Mouse (Mus musculus) hindbrain, embryonic 13.5 days (tissue): ENCODE results near the gene Fam163a. TPM values are rescaled to one million over a fixed set of nuclear protein-coding genes. Genes with fewer than 3 reads are reported as not detected.
"Not testable (repeated sequence)": the region's sequence is repeated elsewhere in the genome, so short reads cannot be mapped to it uniquely, and the experiment has no call there.

Experiments
- ATAC-seq: fragments of 200-750 bp; cut with Nextera tagmentation; 2 replicates; pipeline ENCODE4 v1.8.0; 2017; ENCODE audit warnings: moderate TSS enrichment; ENCODE audit not compliant: low FRiP score
- H3K27ac ChIP-seq: fragments of 300-500 bp; sonication (generic); 2 replicates; pipeline ENCODE4 v1.5.1; 2015; ENCODE audit warnings: inconsistent platforms, mild to moderate bottlenecking, moderate library complexity
- H3K27me3 ChIP-seq: fragments of 300-500 bp; sonication (generic); 2 replicates; pipeline ENCODE4 v1.6.1; 2015; ENCODE audit warnings: mild to moderate bottlenecking, inconsistent platforms
- H3K36me3 ChIP-seq: fragments of 300-500 bp; sonication (generic); 2 replicates; pipeline ENCODE4 v1.6.1; 2015; ENCODE audit warnings: mild to moderate bottlenecking, inconsistent platforms
- H3K4me1 ChIP-seq: fragments of 300-500 bp; sonication (generic); replicated peaks from 2 replicates; pipeline ENCODE4 v1.6.1; 2015; ENCODE audit warnings: inconsistent platforms
- H3K4me2 ChIP-seq: fragments of 300-500 bp; sonication (generic); 2 replicates; pipeline ENCODE4 v1.6.1; 2015; ENCODE audit warnings: inconsistent platforms, mild to moderate bottlenecking, moderate library complexity
- H3K4me3 ChIP-seq: fragments of 300-500 bp; sonication (generic); 2 replicates; pipeline ENCODE4 v1.5.1; 2015; ENCODE audit warnings: mild to moderate bottlenecking, inconsistent platforms
- H3K9ac ChIP-seq: fragments of 300-500 bp; sonication (generic); 2 replicates; pipeline ENCODE4 v1.6.1; 2015; ENCODE audit warnings: mild to moderate bottlenecking, inconsistent platforms
- H3K9me3 ChIP-seq: fragments of 300-500 bp; sonication (generic); 2 replicates; pipeline ENCODE4 v1.6.1; 2016; ENCODE audit warnings: inconsistent platforms
- WGBS: fragments of 180-500 bp; shearing (Covaris S2); methylation state at CpG from one replicate; pipeline ENCODE4 v1.1.7; 2015; 5-methylcytosine and 5-hydroxymethylcytosine counted together
- polyA plus RNA-seq: library from polyadenylated mRNA; unstranded; fragments of >200 nt; fragmentation: Nextera tagmentation; extraction: Ambion mirVana; gene quantifications from 2 replicates; pipeline ENCODE4 v1.2.1, GENCODE M21; 2015

Gene Fam163a
- 4.3 and 6.4 TPM in 2 replicates for polyA plus RNA-seq

DNA sequence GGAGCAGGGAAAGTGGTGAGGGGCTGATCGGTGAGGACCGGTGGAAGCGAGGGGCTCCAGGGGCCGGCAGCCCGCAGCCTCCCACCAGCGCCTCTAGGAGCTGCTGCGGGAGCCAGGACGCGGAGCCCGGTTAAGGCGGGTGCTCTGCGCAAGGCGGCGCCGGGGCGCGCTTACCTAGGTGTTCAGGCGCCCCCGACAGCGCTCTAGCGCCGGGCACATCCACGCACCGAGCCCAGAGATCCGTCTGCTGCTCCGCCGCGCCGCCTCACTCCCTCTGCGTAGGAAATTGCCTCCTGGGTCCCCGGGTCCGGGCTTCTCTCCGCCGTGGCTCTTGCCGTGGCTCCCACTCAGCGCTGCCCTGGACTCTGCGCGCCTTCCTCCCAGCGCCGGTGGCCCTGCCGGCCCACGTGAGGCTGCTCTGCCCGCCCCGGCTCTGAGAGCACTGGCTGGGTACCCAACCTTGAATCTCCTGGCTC is at the start of gene Fam163a:
Gene Fam163a, minus strand, starts transcription at position 371 of the 476 bp plus-strand sequence.
- ATAC-seq: peak; percentile 87
- H3K27ac ChIP-seq: peak within 1 kb of the TSS; percentile 40
- peak within 1 kb of the TSS; percentile 84 for H3K4me2 ChIP-seq
- peak within 1 kb of the TSS; percentile 80 for H3K9ac ChIP-seq
- H3K9me3 ChIP-seq: no peaks in the 10 kb centered on the region
- under 1% methylated on average over 42 of the region's 44 CpGs for WGBS
- H3K27me3 ChIP-seq: peaks cover 59% of the 10 kb centered on the region
- H3K4me1 ChIP-seq: peaks cover 26% of the 10 kb centered on the region
- H3K36me3 ChIP-seq: no peaks in the 10 kb centered on the region
- peak within 1 kb of the TSS; percentile 50 for H3K4me3 ChIP-seq

DNA sequence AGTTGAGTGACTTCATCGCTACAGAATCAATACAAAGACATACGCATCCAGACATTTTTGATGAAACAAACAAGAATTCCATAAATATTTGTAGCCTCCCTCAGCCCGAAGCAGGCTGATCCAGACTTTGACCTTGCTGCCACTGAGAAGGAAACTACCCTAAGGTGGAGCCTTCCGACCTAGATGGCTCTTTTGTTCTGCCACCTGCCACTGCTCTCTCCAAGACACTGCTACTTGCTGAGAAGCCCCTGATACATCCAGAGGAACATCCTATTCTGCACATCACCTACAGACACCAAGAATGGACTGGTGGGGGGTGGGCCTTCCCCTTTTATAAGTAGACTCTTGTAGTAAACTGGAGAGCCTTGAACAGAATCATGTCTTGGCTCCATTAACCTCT is 46.3 kb upstream of the Fam163a start:
- not testable (repeated sequence) for H3K36me3 ChIP-seq, H3K4me3 ChIP-seq, H3K4me2 ChIP-seq, ATAC-seq, H3K9me3 ChIP-seq, H3K4me1 ChIP-seq, H3K27ac ChIP-seq, H3K9ac ChIP-seq, H3K27me3 ChIP-seq
- WGBS: 85% methylated on average over 4 of the region's 4 CpGs

DNA sequence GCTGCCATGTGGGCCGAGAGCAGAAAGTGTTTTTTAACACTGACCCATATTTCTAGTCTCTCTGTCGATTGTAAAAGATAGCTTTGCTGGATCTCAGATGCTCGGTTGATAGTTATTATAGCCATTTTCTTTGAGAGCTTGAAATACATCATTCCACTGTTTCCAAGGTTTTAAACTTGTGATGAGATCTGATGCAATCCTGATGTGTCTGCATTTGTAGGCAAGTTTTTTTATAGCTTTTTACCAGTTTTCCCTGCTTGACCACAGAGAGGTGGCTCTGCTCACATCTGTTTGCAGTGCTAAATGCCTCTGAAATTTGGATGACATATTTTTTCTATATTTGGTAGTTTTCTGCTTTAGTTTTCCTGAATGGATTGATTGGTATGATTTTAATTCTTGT is 43.1 kb upstream of the Fam163a start:
- Histone ChIP-seq H3K27ac (no peak overlapping the region), H3K9me3 (no peaks in the 10 kb centered on the region), H3K36me3 (no peaks in the 10 kb centered on the region), H3K27me3 (0 out of 2 replicates have a peak, but pooled peaks cover under 1% of the 10 kb centered on the region), H3K9ac (no peak overlapping the region), H3K4me3 (no peak overlapping the region), H3K4me2 (no peak overlapping the region), H3K4me1 (no peaks in the 10 kb centered on the region)
- 80% methylated on average over 3 of the region's 3 CpGs for WGBS
- no peak for ATAC-seq

GRCm38 (mm10) chr1:156241713-156242348 is 37.0 kb upstream of the Fam163a start:
- no peak; the same call in 1 of the 2 replicates for ATAC-seq
- WGBS: 8% methylated on average over 14 of the region's 14 CpGs

GRCm38 (mm10) chr1:156241035-156241434 is 36.2 kb upstream of the Fam163a start:
- 0 out of 2 replicates have a peak, but pooled peaks cover 7% of the 10 kb centered on the region for H3K27me3 ChIP-seq
- ATAC-seq: peak; percentile 3; the same call in 1 of the 2 replicates
- WGBS: 37% methylated on average over 2 of the region's 2 CpGs
- no peak overlapping the region for H3K9ac ChIP-seq
- H3K4me1 ChIP-seq: peaks cover 5% of the 10 kb centered on the region; the same call in 1 of the 2 replicates
- H3K4me2 ChIP-seq: no peak overlapping the region
- H3K9me3 ChIP-seq: no peaks in the 10 kb centered on the region
- H3K4me3 ChIP-seq: no peak overlapping the region
- H3K36me3 ChIP-seq: no peaks in the 10 kb centered on the region
- H3K27ac ChIP-seq: no peak overlapping the region

More at GRCm38 (mm10) chr1:156241713-156242348, 37.0 kb upstream of the Fam163a start:
- Histone ChIP-seq H3K4me1 (peaks cover 5% of the 10 kb centered on the region; the same call in 1 of the 2 replicates), H3K9ac (no peak overlapping the region), H3K27me3 (0 out of 2 replicates have a peak, but pooled peaks cover 7% of the 10 kb centered on the region), H3K4me3 (no peak overlapping the region), H3K4me2 (no peak overlapping the region), H3K9me3 (no peaks in the 10 kb centered on the region), H3K27ac (no peak overlapping the region), H3K36me3 (no peaks in the 10 kb centered on the region)

DNA sequence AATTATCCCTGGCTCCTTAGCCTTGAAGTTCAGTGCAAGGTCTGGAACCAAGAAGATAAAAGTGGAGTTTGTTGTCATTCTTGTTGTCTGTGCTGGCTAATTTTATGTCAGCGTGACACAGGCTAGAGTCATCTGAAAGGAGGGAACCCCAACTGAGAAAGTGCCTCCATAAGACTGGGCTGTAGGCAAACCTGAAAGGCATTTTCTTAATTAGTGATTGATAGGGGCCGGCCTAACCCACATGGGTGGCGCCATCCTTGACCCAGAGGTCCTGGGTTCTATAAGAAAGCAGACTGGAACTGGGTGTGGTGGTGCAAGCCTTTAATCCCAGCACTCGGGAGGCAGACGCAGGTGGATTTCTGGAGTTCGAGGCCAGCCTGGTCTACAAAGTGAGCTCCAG is 26.3 kb upstream of the Fam163a start:
- no peak overlapping the region for H3K4me2 ChIP-seq
- no peak for ATAC-seq
- H3K4me3 ChIP-seq: no peak overlapping the region
- peaks cover 18% of the 10 kb centered on the region for H3K4me1 ChIP-seq
- no peak overlapping the region for H3K9ac ChIP-seq
- H3K9me3 ChIP-seq: no peaks in the 10 kb centered on the region
- WGBS: 79% methylated on average over 6 of the region's 6 CpGs
- H3K36me3 ChIP-seq: no peaks in the 10 kb centered on the region
- no peaks in the 10 kb centered on the region for H3K27me3 ChIP-seq
- peak overlapping the region; percentile 58; the same call in 1 of the 2 replicates for H3K27ac ChIP-seq

DNA sequence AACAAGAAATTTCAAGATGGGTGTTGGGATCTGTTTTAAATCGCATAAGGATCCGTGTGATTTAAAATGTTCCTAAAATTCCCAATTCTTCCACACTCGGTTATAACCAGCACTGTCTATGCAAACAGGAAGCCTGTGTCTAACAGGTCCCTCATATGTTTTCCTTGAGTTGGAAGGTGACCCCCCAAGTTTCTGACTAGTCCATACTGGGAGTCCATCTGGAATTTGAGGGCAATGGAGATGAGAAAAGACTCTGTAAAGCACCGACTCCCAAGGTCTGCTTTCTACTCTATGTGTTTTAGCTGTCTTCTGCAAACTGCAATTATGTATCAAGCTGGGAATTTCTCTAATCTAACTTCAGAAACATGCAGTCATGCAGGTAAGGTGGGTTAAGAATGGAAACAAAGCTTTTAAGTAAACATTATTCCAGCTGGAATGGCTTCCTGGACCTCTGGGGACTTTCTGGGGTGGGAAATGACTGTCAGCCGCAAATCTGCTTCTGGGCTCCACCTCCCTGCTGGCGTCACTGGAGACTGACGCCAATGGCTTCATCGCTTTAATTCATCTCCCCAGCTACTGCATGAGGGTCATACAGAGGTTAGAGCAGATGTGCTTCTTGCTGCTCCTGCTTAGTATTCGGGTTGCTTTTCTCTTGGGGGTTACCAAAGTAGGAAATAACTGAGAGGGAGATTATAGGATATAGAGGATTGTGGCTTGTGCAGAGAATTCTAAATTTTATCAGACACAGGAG is 25.7 kb upstream of the Fam163a start:
- Histone ChIP-seq H3K27me3 (no peaks in the 10 kb centered on the region), H3K9me3 (no peaks in the 10 kb centered on the region), H3K36me3 (no peaks in the 10 kb centered on the region), H3K9ac (no peak overlapping the region), H3K4me1 (peaks cover 18% of the 10 kb centered on the region), H3K4me3 (no peak overlapping the region), H3K4me2 (peak overlapping the region; percentile 15; the same call in 1 of the 2 replicates), H3K27ac (peak overlapping the region; percentile 58)
- no peak for ATAC-seq
- 39% methylated on average over 9 of the region's 9 CpGs for WGBS

- Histone ChIP-seq H3K4me1 (peaks cover 18% of the 10 kb centered on the region), H3K27ac (no peak overlapping the region), H3K4me3 (no peak overlapping the region), H3K9me3 (no peaks in the 10 kb centered on the region), H3K9ac (no peak overlapping the region), H3K36me3 (no peaks in the 10 kb centered on the region), H3K27me3 (no peaks in the 10 kb centered on the region), H3K4me2 (no peak overlapping the region)
- 32% methylated on average over 7 of the region's 7 CpGs for WGBS
- no peak for ATAC-seq
These were observed 24.6 kb upstream of the Fam163a start for GRCm38 (mm10) chr1:156229448-156229847.

DNA sequence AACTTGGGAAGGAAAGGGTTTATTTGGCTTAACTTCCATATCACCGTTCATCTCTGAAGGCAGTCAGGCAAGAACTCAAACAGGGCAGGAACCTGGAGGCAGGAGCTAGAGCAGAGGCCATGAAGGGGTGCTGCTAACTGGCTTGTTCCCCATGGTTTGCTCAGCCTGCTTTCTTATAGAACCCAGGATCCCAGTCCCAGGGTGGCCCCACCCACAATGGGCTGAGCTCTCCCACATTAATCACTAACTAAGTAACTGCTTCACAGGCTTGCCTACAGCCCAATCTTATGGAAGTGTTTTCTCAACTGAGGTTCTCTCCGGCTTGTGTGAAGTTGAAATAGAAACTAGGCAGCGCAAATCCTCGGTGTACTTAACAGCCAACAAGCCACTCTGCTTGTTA is 23.9 kb upstream of the Fam163a start:
- no peaks in the 10 kb centered on the region for H3K9me3 ChIP-seq
- no peak overlapping the region for H3K4me3 ChIP-seq
- H3K4me1 ChIP-seq: peaks cover 18% of the 10 kb centered on the region
- no peak overlapping the region for H3K4me2 ChIP-seq
- ATAC-seq: no peak
- H3K36me3 ChIP-seq: no peaks in the 10 kb centered on the region
- H3K27ac ChIP-seq: no peak overlapping the region
- H3K27me3 ChIP-seq: no peaks in the 10 kb centered on the region
- WGBS: 87% methylated on average over 4 of the region's 4 CpGs
- H3K9ac ChIP-seq: no peak overlapping the region

GRCm38 (mm10) chr1:156226903-156227302 is 22.1 kb upstream of the Fam163a start:
- Histone ChIP-seq H3K4me3 (no peak overlapping the region), H3K4me2 (no peak overlapping the region), H3K27ac (no peak overlapping the region), H3K36me3 (no peaks in the 10 kb centered on the region), H3K9me3 (no peaks in the 10 kb centered on the region), H3K4me1 (peaks cover 32% of the 10 kb centered on the region), H3K27me3 (no peaks in the 10 kb centered on the region), H3K9ac (no peak overlapping the region)
- ATAC-seq: no peak
- WGBS: 54% methylated on average over 5 of the region's 5 CpGs

- H3K4me1 ChIP-seq: peaks cover 27% of the 10 kb centered on the region
- H3K27ac ChIP-seq: peak overlapping the region; percentile 62; the same call in 1 of the 2 replicates
- H3K4me3 ChIP-seq: no peak overlapping the region
- no peaks in the 10 kb centered on the region for H3K9me3 ChIP-seq
- H3K9ac ChIP-seq: no peak overlapping the region
- H3K36me3 ChIP-seq: no peaks in the 10 kb centered on the region
- 39% methylated on average over 13 of the region's 13 CpGs for WGBS
- peak; percentile 43; the same call in 1 of the 2 replicates for ATAC-seq
- H3K27me3 ChIP-seq: no peaks in the 10 kb centered on the region
- H3K4me2 ChIP-seq: no peak overlapping the region
These were observed 17.6 kb upstream of the Fam163a start for GRCm38 (mm10) chr1:156222205-156223000.

DNA sequence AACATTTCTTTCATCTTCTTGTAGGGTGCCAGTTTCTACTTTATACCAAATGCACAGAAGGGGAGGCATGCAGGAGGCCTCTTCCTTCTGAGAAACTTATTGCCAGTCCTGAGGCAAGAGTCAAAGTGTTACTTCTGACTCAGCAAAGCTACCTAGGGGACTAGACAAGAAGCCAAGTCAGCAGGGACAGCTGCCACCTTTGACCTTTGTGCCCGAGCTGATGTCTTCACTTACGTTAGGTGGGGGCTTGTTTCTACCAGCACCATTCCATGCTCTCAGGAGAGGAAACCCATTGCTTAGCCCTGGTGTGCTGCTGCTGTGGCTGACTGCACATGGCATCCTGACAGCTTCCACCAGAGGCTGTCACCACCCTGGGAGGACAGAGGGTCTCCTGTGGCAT is 16.5 kb upstream of the Fam163a start:
- H3K27ac ChIP-seq: no peak overlapping the region; the same call in 1 of the 2 replicates
- H3K4me1 ChIP-seq: peaks cover 28% of the 10 kb centered on the region
- no peak; the same call in 1 of the 2 replicates for ATAC-seq
- no peaks in the 10 kb centered on the region for H3K36me3 ChIP-seq
- H3K4me3 ChIP-seq: no peak overlapping the region
- no peaks in the 10 kb centered on the region for H3K9me3 ChIP-seq
- H3K9ac ChIP-seq: no peak overlapping the region
- no peak overlapping the region for H3K4me2 ChIP-seq
- WGBS: 9% methylated on average over 2 of the region's 2 CpGs
- no peaks in the 10 kb centered on the region for H3K27me3 ChIP-seq
